Mouse (Mus musculus) retina, adult 2 months (tissue): Measurements from ENCODE around the gene Insrr.
"Not testable (repeated sequence)": the region's sequence is repeated elsewhere in the genome, so short reads cannot be mapped to it uniquely, and the experiment has no call there.

Source experiments
- DNase-seq: peaks from one replicate; pipeline ENCODE4 v3.0.0-alpha.2; 2012; ENCODE audit warnings: low read depth, low spot score

Insrr gene

GRCm38 (mm10) chr3:87778283-87778682 lies 18.5 kb upstream of the Insrr start:
- DNase-seq = no peak

- no peak for DNase-seq
Measured at GRCm38 (mm10) chr3:87779086-87779485, 17.7 kb upstream of the Insrr start.

GRCm38 (mm10) chr3:87783282-87784023 lies 13.3 kb upstream of the Insrr start:
- no peak for DNase-seq

GRCm38 (mm10) chr3:87785156-87785555 lies 11.6 kb upstream of the Insrr start:
- no peak for DNase-seq

- DNase-seq = no peak
Measured at GRCm38 (mm10) chr3:87785626-87786214, 11.0 kb upstream of the Insrr start.

- no peak for DNase-seq
Measured at GRCm38 (mm10) chr3:87789248-87789647, 7.5 kb upstream of the Insrr start.

- DNase-seq = no peak
Measured at GRCm38 (mm10) chr3:87789768-87790167, 7.0 kb upstream of the Insrr start.

- no peak for DNase-seq
Measured at GRCm38 (mm10) chr3:87794922-87795325, 1.8 kb upstream of the Insrr start, which contains the start of gene Ntrk1. Gene Ntrk1, minus strand, starts transcription at chr3:87795162.

- no peak for DNase-seq
Measured at GRCm38 (mm10) chr3:87795336-87796277, 1.1 kb upstream of the Insrr start.

GRCm38 (mm10) chr3:87801681-87802080 lies 4.9 kb downstream of the Insrr start:
- DNase-seq = no peak

- DNase-seq = no peak
Measured at GRCm38 (mm10) chr3:87804038-87804677, 7.4 kb downstream of the Insrr start.

- no peak for DNase-seq
Measured at GRCm38 (mm10) chr3:87809322-87809962, 12.7 kb downstream of the Insrr start.

GRCm38 (mm10) chr3:87811297-87811696 lies 14.5 kb downstream of the Insrr start:
- no peak for DNase-seq

GRCm38 (mm10) chr3:87812413-87812812 lies 15.7 kb downstream of the Insrr start:
- no peak for DNase-seq

GRCm38 (mm10) chr3:87812873-87813272 lies 16.1 kb downstream of the Insrr start:
- DNase-seq = no peak

- no peak for DNase-seq
Measured at GRCm38 (mm10) chr3:87816166-87816565, 19.4 kb downstream of the Insrr start.

- peak; percentile 58 for DNase-seq
Measured at GRCm38 (mm10) chr3:87816646-87817093, 19.9 kb downstream of the Insrr start.

- DNase-seq = no peak
Measured at GRCm38 (mm10) chr3:87818226-87818625, 21.5 kb downstream of the Insrr start.

GRCm38 (mm10) chr3:87824206-87824605 lies 27.5 kb downstream of the Insrr start, which contains the start of gene Pear1:
Gene Pear1, minus strand, starts transcription at chr3:87824306.
- not testable (repeated sequence) for DNase-seq

GRCm38 (mm10) chr3:87828435-87828834 lies 31.7 kb downstream of the Insrr start:
- no peak for DNase-seq

- DNase-seq = no peak
Measured at GRCm38 (mm10) chr3:87829025-87829424, 32.3 kb downstream of the Insrr start.
